Mouse (Mus musculus) stomach, postnatal 0 days (tissue): Measurements from ENCODE around the gene Brinp2. TPM values are rescaled to one million over a fixed set of nuclear protein-coding genes. Genes with fewer than 3 reads are reported as not detected.

Source experiments
- ATAC-seq: fragments of 200-750 bp; cut with Nextera tagmentation; 2 replicates; pipeline ENCODE4 v1.8.0; 2017; ENCODE audit not compliant: low FRiP score, low TSS enrichment
- DNase-seq: peaks from one replicate; pipeline ENCODE4 v3.0.0-alpha.2; 2016; ENCODE audit warnings: low spot score
- H3K27ac ChIP-seq: fragments of 300-500 bp; sonication (generic); replicated peaks from 2 replicates; pipeline ENCODE4 v1.5.1; 2014; ENCODE audit warnings: mild to moderate bottlenecking, control low read depth
- H3K27me3 ChIP-seq: fragments of 300-500 bp; sonication (generic); 2 replicates; pipeline ENCODE4 v1.6.1; 2014; ENCODE audit warnings: low read length; ENCODE audit not compliant: control insufficient read depth, insufficient read depth
- H3K36me3 ChIP-seq: fragments of 300-500 bp; sonication (generic); 2 replicates; pipeline ENCODE4 v1.6.1; 2014; ENCODE audit warnings: low read length, mixed read lengths; ENCODE audit not compliant: control insufficient read depth, insufficient read depth
- H3K4me1 ChIP-seq: fragments of 300-500 bp; sonication (generic); replicated peaks from 2 replicates; pipeline ENCODE4 v1.6.1; 2014; ENCODE audit warnings: antibody characterized with exemption; ENCODE audit not compliant: control insufficient read depth, insufficient read depth
- H3K4me2 ChIP-seq: fragments of 300-500 bp; sonication (generic); replicated peaks from 2 replicates; pipeline ENCODE4 v1.6.1; 2014; ENCODE audit warnings: low read depth, mild to moderate bottlenecking, control low read depth, moderate library complexity
- H3K4me3 ChIP-seq: fragments of 300-500 bp; sonication (generic); 2 replicates; pipeline ENCODE4 v1.5.1; 2014; ENCODE audit warnings: low read depth, low read length, control low read depth
- H3K9ac ChIP-seq: fragments of 300-500 bp; sonication (generic); 2 replicates; pipeline ENCODE4 v1.6.1; 2014; ENCODE audit warnings: mild to moderate bottlenecking, low read length, control low read depth, mixed read lengths
- H3K9me3 ChIP-seq: fragments of 300-500 bp; sonication (generic); 2 replicates; pipeline ENCODE4 v1.6.1; 2016; ENCODE audit warnings: low read length; ENCODE audit not compliant: control insufficient read depth
- CTCF ChIP-seq: IDR thresholded peaks from 2 replicates; pipeline ENCODE4 v1.5.1; 2016; ENCODE audit warnings: antibody characterized with exemption, low read depth, mild to moderate bottlenecking, moderate library complexity
- EP300 ChIP-seq: optimal IDR thresholded peaks from 2 replicates; pipeline ENCODE3; 2016; ENCODE audit warnings: antibody characterized with exemption
- WGBS: fragments of 180-500 bp; shearing (Covaris S2); extraction: QIAGEN DNeasy Blood & Tissue Kit; methylation state at CpG from one replicate; pipeline ENCODE4 v1.1.7; 2014; 5-methylcytosine and 5-hydroxymethylcytosine counted together
- polyA plus RNA-seq: library from polyadenylated mRNA; unstranded; fragments of >200 nt; fragmentation: Nextera tagmentation; extraction: Ambion mirVana; gene quantifications from 2 replicates; pipeline ENCODE4 v1.2.1, GENCODE M21; 2015

Gene Brinp2
- polyA plus RNA-seq, 1 experiment from 2014 or later = 0.99 TPM

DNA sequence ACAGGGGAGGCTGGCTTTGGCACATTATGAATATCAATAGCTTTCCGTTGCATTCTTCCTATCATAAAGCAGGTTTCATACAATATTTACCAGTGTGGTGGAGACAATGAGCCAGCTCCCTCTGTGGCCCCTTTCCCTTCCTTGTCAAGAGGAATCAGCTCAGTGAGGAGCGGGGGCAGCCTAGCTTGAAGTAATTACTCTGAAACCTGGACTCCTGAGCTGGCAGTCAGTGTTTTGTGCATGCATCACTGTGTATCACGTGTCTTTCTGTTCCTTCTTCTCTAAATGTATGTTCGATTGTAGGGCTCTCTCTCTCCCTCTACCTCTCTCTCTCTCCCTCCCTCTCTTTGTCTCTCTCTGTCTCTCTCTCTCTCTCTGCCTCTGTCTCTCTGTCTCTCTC is 135.1 kb downstream of the Brinp2 start:
- no peak overlapping the region for H3K27ac ChIP-seq
- H3K9ac ChIP-seq = no peak overlapping the region
- no peak overlapping the region for H3K4me3 ChIP-seq
- TF ChIP-seq EP300 = no peak
- no peak for TF ChIP-seq CTCF
- ATAC-seq (no peak), DNase-seq (no peak)
- H3K36me3 ChIP-seq = no peaks in the 10 kb centered on the region
- H3K4me1 ChIP-seq = no peaks in the 10 kb centered on the region
- 48% methylated on average over 4 of the region's 4 CpGs for WGBS
- H3K9me3 ChIP-seq = no peaks in the 10 kb centered on the region
- no peaks in the 10 kb centered on the region for H3K27me3 ChIP-seq
- H3K4me2 ChIP-seq = no peak overlapping the region

DNA sequence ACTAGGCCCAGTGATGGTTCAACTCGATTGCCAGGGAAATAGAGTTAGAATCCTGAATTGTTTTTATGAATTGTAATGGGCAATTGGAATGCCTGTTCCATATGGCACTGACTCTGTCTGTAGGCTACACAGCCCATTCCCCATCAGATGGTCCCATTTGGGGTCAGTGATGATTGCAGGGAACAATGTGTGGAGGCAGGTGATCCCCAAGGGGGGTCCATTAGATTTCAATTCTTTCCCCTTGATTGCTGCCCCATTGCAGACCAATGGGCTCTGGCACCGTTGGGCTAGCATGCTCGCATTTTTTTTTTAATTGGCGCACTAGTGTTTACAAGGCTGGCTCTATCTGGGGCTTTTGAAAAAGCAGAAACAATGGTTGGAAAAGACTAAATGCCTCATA is 136.0 kb downstream of the Brinp2 start:
- Histone ChIP-seq H3K4me3 (no peak overlapping the region), H3K4me2 (no peak overlapping the region), H3K9ac (no peak overlapping the region), H3K36me3 (no peaks in the 10 kb centered on the region), H3K9me3 (no peaks in the 10 kb centered on the region), H3K4me1 (no peaks in the 10 kb centered on the region), H3K27ac (no peak overlapping the region), H3K27me3 (no peaks in the 10 kb centered on the region)
- DNase-seq (no peak), ATAC-seq (no peak)
- TF ChIP-seq EP300 = no peak
- no peak for TF ChIP-seq CTCF
- WGBS = 78% methylated on average over 4 of the region's 4 CpGs

DNA sequence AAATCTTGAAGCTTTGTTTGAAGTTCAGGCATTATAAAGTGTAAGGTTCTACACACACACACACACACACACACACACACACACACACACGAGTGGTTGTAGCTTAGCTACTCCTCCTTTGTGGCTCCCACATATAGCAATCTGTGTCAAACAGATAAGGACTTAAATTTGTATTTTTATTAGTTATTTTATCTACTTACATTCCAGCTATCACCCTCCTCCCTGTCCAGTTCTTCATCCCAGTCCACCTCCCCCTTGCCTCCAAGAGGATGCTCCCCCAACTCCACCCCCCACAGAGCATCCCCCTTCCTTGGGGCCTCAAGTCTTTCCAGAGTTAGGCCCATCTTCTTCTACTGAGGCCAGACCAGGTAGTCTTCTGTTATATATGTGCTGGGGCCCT is 137.4 kb downstream of the Brinp2 start:
- H3K9ac ChIP-seq = no peak overlapping the region
- H3K9me3 ChIP-seq = no peaks in the 10 kb centered on the region
- no peak overlapping the region for H3K4me3 ChIP-seq
- ATAC-seq (no peak), DNase-seq (no peak)
- H3K4me1 ChIP-seq = no peaks in the 10 kb centered on the region
- H3K4me2 ChIP-seq = no peak overlapping the region
- H3K36me3 ChIP-seq = no peaks in the 10 kb centered on the region
- H3K27ac ChIP-seq = no peak overlapping the region
- TF ChIP-seq CTCF (no peak), EP300 (no peak)
- 57% methylated on average over 1 of the region's 1 CpGs for WGBS
- no peaks in the 10 kb centered on the region for H3K27me3 ChIP-seq

DNA sequence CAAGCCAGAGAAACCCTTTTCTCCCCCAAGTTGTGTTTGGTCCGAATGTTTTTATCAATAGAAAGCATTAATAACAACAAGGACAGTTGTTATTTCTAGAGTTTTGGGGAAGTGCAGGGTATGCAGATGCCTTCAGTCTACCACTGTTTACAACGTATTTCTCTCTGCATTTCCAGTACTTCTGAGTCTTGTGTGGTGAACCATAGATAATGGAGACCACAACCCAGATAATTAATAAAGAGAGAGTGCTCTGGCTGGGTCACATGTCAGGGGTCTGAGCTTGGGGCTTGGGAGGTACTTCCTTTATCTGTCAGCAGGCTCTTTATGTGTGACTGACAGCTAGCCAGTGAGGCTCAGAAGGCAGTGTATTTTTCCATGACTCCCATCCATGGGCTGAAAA is 137.8 kb downstream of the Brinp2 start:
- 61% methylated on average over 2 of the region's 2 CpGs for WGBS
- ATAC-seq = 0 out of 2 replicates have a peak, but pooled peaks have one; percentile 24
- H3K9me3 ChIP-seq = no peaks in the 10 kb centered on the region

DNA sequence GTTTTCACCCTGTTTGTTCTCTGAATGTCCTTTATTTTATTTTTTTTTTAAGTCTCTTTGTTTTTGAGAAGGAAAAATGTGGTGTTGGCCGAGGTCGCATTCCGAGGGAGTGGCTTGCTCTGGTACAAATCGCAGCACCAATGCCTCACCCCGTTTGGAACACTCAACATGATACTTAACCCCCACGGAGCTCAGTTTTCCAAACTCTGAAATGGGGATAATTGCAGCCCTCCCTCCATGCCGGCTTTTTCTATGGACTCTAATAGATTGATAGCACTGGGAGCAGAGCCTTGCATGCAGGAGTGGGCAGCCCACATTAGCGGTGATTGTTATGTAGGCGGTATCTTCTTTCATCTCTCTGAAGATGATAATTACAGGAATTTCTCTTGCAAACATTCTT is 140.5 kb downstream of the Brinp2 start:
- Histone ChIP-seq H3K27me3 (no peaks in the 10 kb centered on the region), H3K27ac (no peak overlapping the region), H3K9me3 (no peaks in the 10 kb centered on the region), H3K9ac (no peak overlapping the region), H3K4me2 (no peak overlapping the region), H3K36me3 (no peaks in the 10 kb centered on the region), H3K4me1 (no peaks in the 10 kb centered on the region), H3K4me3 (no peak overlapping the region)
- DNase-seq (no peak), ATAC-seq (no peak)
- TF ChIP-seq EP300 = no peak
- no peak for TF ChIP-seq CTCF
- 53% methylated on average over 9 of the region's 9 CpGs for WGBS

More for the DNA sequence above, 137.8 kb downstream of the Brinp2 start:
- TF ChIP-seq CTCF (no peak), EP300 (no peak)
- H3K9ac ChIP-seq = no peak overlapping the region
- H3K4me2 ChIP-seq = no peak overlapping the region
- no peaks in the 10 kb centered on the region for H3K4me1 ChIP-seq
- H3K27ac ChIP-seq = no peak overlapping the region
- no peak for DNase-seq
- H3K4me3 ChIP-seq = no peak overlapping the region
- H3K36me3 ChIP-seq = no peaks in the 10 kb centered on the region
- H3K27me3 ChIP-seq = no peaks in the 10 kb centered on the region

DNA sequence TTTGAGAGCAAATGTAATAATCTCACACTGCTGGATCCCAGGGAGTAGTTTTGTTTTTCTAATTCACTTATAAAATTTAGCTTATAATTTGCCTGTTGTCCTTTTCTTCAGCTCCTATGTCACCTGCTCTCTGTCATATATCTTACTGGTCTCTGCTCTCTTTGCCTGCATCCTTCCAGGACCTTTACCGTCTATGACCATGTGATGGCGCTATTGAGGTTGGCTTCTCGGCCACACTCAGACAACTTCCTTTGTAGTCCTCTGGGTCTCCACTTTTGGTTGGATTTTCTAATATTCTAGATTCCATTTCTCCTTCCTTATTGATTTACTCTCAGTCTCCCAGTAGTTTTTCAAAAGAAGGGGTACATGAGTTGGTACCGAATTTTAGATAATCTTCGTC is 141.4 kb downstream of the Brinp2 start:
- DNase-seq (no peak), ATAC-seq (no peak)
- no peak overlapping the region for H3K27ac ChIP-seq
- TF ChIP-seq CTCF = peak; percentile 50
- no peak for TF ChIP-seq EP300
- H3K4me1 ChIP-seq = no peaks in the 10 kb centered on the region
- H3K9me3 ChIP-seq = no peaks in the 10 kb centered on the region
- no peak overlapping the region for H3K4me3 ChIP-seq
- no peak overlapping the region for H3K4me2 ChIP-seq
- 48% methylated on average over 5 of the region's 5 CpGs for WGBS
- H3K36me3 ChIP-seq = no peaks in the 10 kb centered on the region
- H3K9ac ChIP-seq = no peak overlapping the region
- no peaks in the 10 kb centered on the region for H3K27me3 ChIP-seq
